Mouse (Mus musculus) cerebellum, adult 2 months (tissue): ENCODE data around the gene Hist1h1a.

Experiments used
- CTCF ChIP-seq: fragments of 200-500 bp; IDR thresholded peaks from 2 replicates; pipeline ENCODE4 v1.5.1; 2011; ENCODE audit warnings: low read depth, mild to moderate bottlenecking, control low read depth, low read length, moderate library complexity, borderline replicate concordance; ENCODE audit not compliant: insufficient read depth
- POLR2A ChIP-seq: fragments of 200-500 bp; IDR thresholded peaks from 2 replicates; pipeline ENCODE4 v1.6.1; 2011; ENCODE audit warnings: low read length, control low read depth, borderline replicate concordance; ENCODE audit not compliant: insufficient read depth

GRCm38 (mm10) chr13:23724239-23724638 is 39.2 kb upstream of the Hist1h1a start:
- no peak for TF ChIP-seq CTCF
- TF ChIP-seq POLR2A: no peak
